Mouse (Mus musculus): ENCODE measurements at regions not wholly inside any gene's neighbourhood (a gene's known extent, or its start where the extent isn't known, plus 50 kb on each side); places are given as distances from the start of the nearest gene placed in this dataset.

DNA sequence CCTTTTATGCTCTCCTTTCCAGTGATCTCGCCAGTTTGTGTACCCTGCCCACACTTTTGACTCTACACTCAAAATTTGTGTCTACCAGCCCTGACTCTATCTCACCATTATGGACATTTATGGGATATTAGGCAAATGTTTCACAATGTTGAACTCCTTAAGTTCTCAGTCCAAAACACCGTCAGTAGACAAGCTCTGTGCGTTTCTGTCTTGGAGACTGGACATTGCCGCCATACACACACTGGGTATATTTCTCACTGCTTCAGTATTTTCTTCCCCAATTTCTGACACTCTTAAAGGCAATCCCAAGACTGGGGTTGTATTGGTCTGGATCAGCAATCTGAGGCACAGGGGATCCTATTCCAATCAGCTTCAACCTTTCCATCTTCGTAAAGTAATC is 75.6 kb downstream of the Oxgr1 start:
- no peak overlapping the region for H3K4me2 ChIP-seq
- H3K4me3 ChIP-seq: no peak overlapping the region
- no peak overlapping the region for H3K27ac ChIP-seq (replicated peaks)
- H3K9me3 ChIP-seq: no peaks in the 10 kb centered on the region
- H3K27me3 ChIP-seq: no peaks in the 10 kb centered on the region
- H3K4me1 ChIP-seq (replicated peaks): peaks cover 9% of the 10 kb centered on the region
- H3K9ac ChIP-seq: no peak overlapping the region
- no peaks in the 10 kb centered on the region for H3K36me3 ChIP-seq
- 95% methylated on average over 5 of the region's 5 CpGs for WGBS
- no peak for ATAC-seq (ENCODE audit: low read depth)

DNA sequence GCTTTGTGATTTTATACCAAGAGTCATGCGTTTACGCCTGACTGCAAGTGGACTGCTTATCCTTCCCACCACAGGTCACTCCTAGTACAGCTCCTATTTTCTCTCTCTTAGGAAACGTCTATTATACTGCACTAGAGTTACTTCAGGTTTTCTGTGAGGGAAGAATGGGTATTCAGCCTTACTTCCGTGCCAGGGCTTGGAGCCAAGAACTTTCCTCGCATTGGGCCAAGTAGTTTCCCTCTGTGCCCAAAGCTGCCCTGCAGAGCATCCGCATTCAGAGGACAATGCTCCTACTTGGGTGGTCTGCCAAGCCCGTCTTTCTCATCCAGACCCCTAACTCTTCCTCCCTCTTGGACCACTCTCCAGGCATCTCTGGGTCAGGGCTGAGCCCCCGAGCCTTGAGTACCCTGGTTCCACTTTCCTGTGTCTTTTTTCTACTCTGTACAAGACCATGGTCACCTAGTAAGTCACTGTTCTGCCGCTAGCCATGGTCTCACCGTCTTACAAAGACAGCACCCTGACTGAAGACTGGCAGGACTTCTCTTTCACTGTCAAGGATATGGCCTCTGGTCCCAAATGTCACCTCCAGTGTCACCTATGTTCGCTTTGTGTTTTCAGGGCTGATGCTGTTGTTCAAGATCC is 76.3 kb downstream of the Oxgr1 start:
- Histone ChIP-seq H3K4me1 (replicated peaks) (peaks cover 9% of the 10 kb centered on the region), H3K4me3 (no peak overlapping the region), H3K4me2 (no peak overlapping the region), H3K9me3 (no peaks in the 10 kb centered on the region), H3K27ac (replicated peaks) (no peak overlapping the region), H3K9ac (no peak overlapping the region), H3K27me3 (no peaks in the 10 kb centered on the region), H3K36me3 (no peaks in the 10 kb centered on the region)
- 63% methylated on average over 11 of the region's 11 CpGs for WGBS
- ATAC-seq (ENCODE audit: low read depth): peak; percentile 76

DNA sequence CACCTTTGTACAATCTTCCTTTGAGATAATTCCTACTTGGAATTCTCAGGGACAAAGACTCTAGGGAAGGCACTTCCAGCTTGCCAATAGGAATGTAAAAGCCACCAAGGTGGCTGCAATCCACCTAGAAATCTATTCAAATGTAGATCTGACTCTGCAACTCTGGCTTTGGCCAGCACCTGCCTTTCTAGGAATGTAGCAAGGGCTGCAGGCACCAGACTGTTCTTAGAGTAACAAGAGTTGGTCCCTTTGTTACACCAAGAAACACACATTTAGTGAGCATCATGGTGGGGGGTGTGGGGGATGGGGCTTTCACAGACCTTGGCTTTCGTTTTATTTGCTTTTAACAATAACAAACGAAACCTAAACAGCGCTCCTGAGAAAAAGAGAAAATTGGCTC is 78.5 kb downstream of the Oxgr1 start:
- Histone ChIP-seq H3K9ac (no peak overlapping the region), H3K36me3 (no peaks in the 10 kb centered on the region), H3K27me3 (no peaks in the 10 kb centered on the region), H3K9me3 (no peaks in the 10 kb centered on the region), H3K27ac (replicated peaks) (peak overlapping the region; percentile 64), H3K4me3 (no peak overlapping the region), H3K4me2 (no peak overlapping the region), H3K4me1 (replicated peaks) (peaks cover 9% of the 10 kb centered on the region)
- ATAC-seq (ENCODE audit: low read depth): no peak
- WGBS: 62% methylated on average over 3 of the region's 3 CpGs

DNA sequence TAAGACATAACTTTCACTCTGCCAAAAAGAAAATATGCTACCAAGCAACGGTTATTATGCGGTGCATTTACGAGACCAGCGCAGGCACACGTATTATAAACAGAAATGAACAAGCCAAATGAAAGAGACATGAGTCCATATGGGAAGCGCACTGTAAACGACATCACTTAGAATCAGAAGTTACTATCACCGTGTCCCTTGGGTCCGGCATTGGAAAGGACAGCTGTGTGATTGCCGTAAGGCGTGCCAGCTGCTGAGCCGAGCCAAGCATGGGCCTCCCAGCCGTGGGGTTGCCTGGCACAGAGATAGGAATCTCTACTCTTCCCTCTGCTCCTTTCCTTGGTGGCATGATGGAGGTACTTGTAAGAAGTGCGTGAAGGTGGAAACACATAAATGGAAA is 88.4 kb downstream of the Oxgr1 start:
- H3K27me3 ChIP-seq: no peaks in the 10 kb centered on the region
- peaks cover 23% of the 10 kb centered on the region for H3K4me1 ChIP-seq (replicated peaks)
- H3K9ac ChIP-seq: no peak overlapping the region
- no peaks in the 10 kb centered on the region for H3K9me3 ChIP-seq
- ATAC-seq (ENCODE audit: low read depth): peak; percentile 56
- H3K4me3 ChIP-seq: no peak overlapping the region
- H3K27ac ChIP-seq (replicated peaks): no peak overlapping the region
- H3K4me2 ChIP-seq: no peak overlapping the region
- 67% methylated on average over 14 of the region's 14 CpGs for WGBS
- no peaks in the 10 kb centered on the region for H3K36me3 ChIP-seq

DNA sequence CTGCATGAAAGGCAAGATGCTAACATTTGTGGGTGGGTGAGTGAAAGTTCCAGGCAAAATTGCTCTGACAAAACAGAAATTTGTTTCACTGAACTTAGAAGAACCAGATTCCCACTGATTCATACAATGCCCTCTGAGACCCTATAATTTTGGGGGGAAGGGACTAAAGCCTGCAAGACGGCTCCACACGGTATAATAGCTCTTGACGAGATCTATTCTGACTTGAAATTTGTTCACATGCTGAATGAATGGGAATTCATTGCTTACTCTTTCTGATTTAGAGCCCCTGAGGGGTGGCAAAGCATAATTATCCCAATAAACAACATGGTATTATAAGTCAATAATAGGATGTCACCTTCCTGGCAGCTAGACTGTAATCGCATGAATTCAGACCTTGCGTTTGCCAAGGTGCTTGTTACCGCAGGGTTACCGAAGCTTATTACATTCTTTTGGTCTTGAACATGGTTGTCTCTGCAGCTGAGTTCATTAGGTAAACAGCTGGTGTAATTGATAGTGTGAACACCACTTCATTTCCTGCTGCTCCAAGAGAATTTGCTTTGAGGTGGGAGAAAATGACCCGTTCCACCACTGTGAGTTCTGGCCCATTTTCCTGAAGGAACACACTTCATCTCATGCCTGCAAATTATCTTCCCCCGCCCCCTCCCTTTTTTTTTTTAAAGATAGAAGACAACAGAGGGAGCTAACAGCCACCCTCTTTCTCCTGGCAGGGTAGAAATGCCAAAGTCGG is 89.2 kb downstream of the Oxgr1 start:
- Histone ChIP-seq H3K9me3 (no peaks in the 10 kb centered on the region), H3K4me3 (no peak overlapping the region), H3K9ac (no peak overlapping the region), H3K4me2 (no peak overlapping the region), H3K27me3 (no peaks in the 10 kb centered on the region), H3K4me1 (replicated peaks) (peaks cover 23% of the 10 kb centered on the region), H3K27ac (replicated peaks) (no peak overlapping the region; the same call in 1 of the 2 replicates), H3K36me3 (no peaks in the 10 kb centered on the region)
- peak; percentile 50; the same call in 1 of the 2 replicates for ATAC-seq (ENCODE audit: low read depth)
- 44% methylated on average over 10 of the region's 10 CpGs for WGBS

All from neural tube, embryonic 13.5 days (tissue).